Mouse (Mus musculus) splenic B cell, adult 2 months (primary cell): ENCODE measurements at regions not wholly inside any gene's neighbourhood (a gene's known extent, or its start where the extent isn't known, plus 50 kb on each side); places are given as distances from the start of the nearest gene placed in this dataset.

Experiments
- DNase-seq: peaks from one replicate; pipeline ENCODE4 v3.0.0-alpha.2; 2011; ENCODE audit warnings: low read depth, low spot score
- H3K27me3 ChIP-seq: 2 replicates; pipeline ENCODE4 v1.6.1; 2012; ENCODE audit warnings: mild to moderate bottlenecking, low read length, moderate library complexity, mixed read lengths; ENCODE audit not compliant: control insufficient read depth, poor library complexity, insufficient read depth, severe bottlenecking
- H3K36me3 ChIP-seq: 2 replicates; pipeline ENCODE4 v1.6.1; 2012; ENCODE audit warnings: mild to moderate bottlenecking, low read length, moderate library complexity, mixed read lengths; ENCODE audit not compliant: control insufficient read depth, poor library complexity, insufficient read depth, severe bottlenecking

GRCm38 (mm10) chr15:8582676-8583075, 62.9 kb upstream of the Gm2310 start:
- Histone ChIP-seq H3K27me3 (no peaks in the 10 kb centered on the region), H3K36me3 (no peaks in the 10 kb centered on the region)

DNA sequence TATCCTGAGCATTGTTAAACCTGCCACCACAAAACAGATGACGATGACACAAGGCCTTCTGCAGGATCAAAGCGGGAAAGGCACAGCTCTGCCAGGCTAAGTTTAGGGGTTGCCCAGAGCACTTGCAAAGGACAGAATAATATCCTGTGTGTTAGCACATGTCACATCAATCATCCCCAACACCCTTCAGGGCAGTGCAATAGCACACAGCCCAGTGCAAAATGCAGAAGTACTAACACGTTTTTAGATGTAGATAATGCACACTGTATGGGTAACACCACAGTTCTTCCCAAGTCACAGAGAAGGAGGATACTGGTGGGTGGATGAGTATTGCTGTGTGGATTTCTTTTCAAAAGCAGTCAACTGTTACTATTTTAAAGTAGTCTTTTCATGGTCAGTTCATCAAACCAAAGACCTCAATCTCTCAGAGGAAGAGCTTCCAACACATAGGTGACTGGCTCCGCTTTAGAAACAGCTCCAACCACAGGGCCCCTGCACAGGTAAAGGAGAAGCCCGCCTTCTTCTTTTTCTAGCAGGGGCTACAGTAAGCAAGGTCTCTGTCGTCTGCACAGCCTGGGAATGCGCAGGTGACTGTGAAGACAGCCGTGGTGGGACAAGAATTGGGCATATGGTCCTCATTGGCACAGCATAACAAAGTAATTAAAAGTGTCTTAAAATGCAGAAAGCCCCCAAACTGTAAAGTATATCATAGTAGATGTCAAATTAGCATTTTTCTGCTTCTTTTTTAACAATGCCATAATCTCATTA, 61.6 kb upstream of the Gm2310 start:
- H3K36me3 ChIP-seq, result no peaks in the 10 kb centered on the region
- DNase-seq, result no peak
- H3K27me3 ChIP-seq, result no peaks in the 10 kb centered on the region

More at GRCm38 (mm10) chr15:8582676-8583075, 62.9 kb upstream of the Gm2310 start:
- no peak for DNase-seq

DNA sequence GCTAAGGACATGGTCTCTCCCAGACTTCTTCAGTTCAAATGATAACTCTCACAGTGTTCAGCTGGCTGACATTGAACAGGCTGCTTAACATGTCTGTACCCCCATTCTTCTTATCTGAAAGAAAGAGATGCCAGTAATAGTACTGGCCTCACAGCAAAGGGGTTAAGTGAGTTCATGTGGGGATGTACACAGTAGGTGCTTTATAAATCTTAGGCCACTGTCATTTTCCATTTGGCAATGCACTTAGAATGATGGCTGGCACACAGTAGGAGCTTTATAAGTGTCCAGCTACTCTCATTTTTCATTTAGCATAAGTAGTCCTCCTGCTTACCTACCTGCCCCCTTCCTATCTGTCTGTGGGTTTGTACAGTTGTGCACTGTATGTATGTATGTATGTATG, 60.3 kb upstream of the Gm2310 start:
- no peak for DNase-seq
- Histone ChIP-seq H3K27me3 (no peaks in the 10 kb centered on the region), H3K36me3 (no peaks in the 10 kb centered on the region)

GRCm38 (mm10) chr15:8577480-8577881, 57.7 kb upstream of the Gm2310 start:
- Histone ChIP-seq H3K27me3 (no peaks in the 10 kb centered on the region), H3K36me3 (no peaks in the 10 kb centered on the region)
- peak; percentile 77 for DNase-seq

GRCm38 (mm10) chr15:8576975-8577374, 57.2 kb upstream of the Gm2310 start:
- no peaks in the 10 kb centered on the region for H3K27me3 ChIP-seq
- DNase-seq, result no peak
- no peaks in the 10 kb centered on the region for H3K36me3 ChIP-seq

- Histone ChIP-seq H3K36me3 (no peaks in the 10 kb centered on the region), H3K27me3 (no peaks in the 10 kb centered on the region)
- DNase-seq, result peak; percentile 80
Observed at GRCm38 (mm10) chr15:8569617-8570016, 49.9 kb upstream of the Gm2310 start.
